Mouse (Mus musculus) spleen, embryonic (tissue): ENCODE results near the gene Gpr1.
"Not testable (repeated sequence)": the region's sequence is repeated elsewhere in the genome, so short reads cannot be mapped to it uniquely, and the experiment has no call there.

Source experiments
- CTCF ChIA-PET: fragments of 350-600 bp; sonication (Branson Sonifier 250); formaldehyde crosslinking; loops from one replicate; lab custom pipeline; 2022; lab: Charles Lee

Gene Gpr1

GRCm38 (mm10) chr1:63225009-63225408 lies 10.7 kb upstream of the Gpr1 start:
- CTCF ChIA-PET: no interaction called here

GRCm38 (mm10) chr1:63219277-63219676 lies 4.9 kb upstream of the Gpr1 start:
- CTCF ChIA-PET: no interaction called here

GRCm38 (mm10) chr1:63214631-63215030 lies 288 bp upstream of the Gpr1 start:
- CTCF ChIA-PET: no interaction called here

- CTCF ChIA-PET: no interaction called here
These were observed 669 bp downstream of the Gpr1 start for GRCm38 (mm10) chr1:63213478-63214270.

- CTCF ChIA-PET: interaction anchor here (0.7 kb wide), 1 partner anchor 29 kb away, joined by 8 read pairs; no protein-coding TSS in a partner anchor
These were observed 4.3 kb downstream of the Gpr1 start for GRCm38 (mm10) chr1:63209861-63210529.

- CTCF ChIA-PET: no interaction called here
These were observed 6.7 kb downstream of the Gpr1 start for GRCm38 (mm10) chr1:63207607-63208006.

- CTCF ChIA-PET: no interaction called here
These were observed 9.5 kb downstream of the Gpr1 start for GRCm38 (mm10) chr1:63204660-63205394.

GRCm38 (mm10) chr1:63203950-63204659 lies 10.2 kb downstream of the Gpr1 start:
- CTCF ChIA-PET: no interaction called here

- CTCF ChIA-PET: no interaction called here
These were observed 10.9 kb downstream of the Gpr1 start for GRCm38 (mm10) chr1:63203471-63203870.

- CTCF ChIA-PET: no interaction called here
These were observed 12.7 kb downstream of the Gpr1 start for GRCm38 (mm10) chr1:63201672-63202071.

GRCm38 (mm10) chr1:63200322-63200721 lies 14.0 kb downstream of the Gpr1 start:
- CTCF ChIA-PET: no interaction called here

- CTCF ChIA-PET: no interaction called here
These were observed 15.0 kb downstream of the Gpr1 start for GRCm38 (mm10) chr1:63199387-63199786.

GRCm38 (mm10) chr1:63195848-63196512 lies 18.4 kb downstream of the Gpr1 start:
- CTCF ChIA-PET: no interaction called here

- CTCF ChIA-PET: no interaction called here
These were observed 21.9 kb downstream of the Gpr1 start for GRCm38 (mm10) chr1:63192306-63193065.

- CTCF ChIA-PET: no interaction called here
These were observed 23.5 kb downstream of the Gpr1 start for GRCm38 (mm10) chr1:63190851-63191250.

GRCm38 (mm10) chr1:63188536-63188935 lies 25.8 kb downstream of the Gpr1 start:
- CTCF ChIA-PET: no interaction called here

GRCm38 (mm10) chr1:63185430-63185829 lies 28.9 kb downstream of the Gpr1 start:
- CTCF ChIA-PET: not testable (repeated sequence)

- CTCF ChIA-PET: no interaction called here
These were observed 31.6 kb downstream of the Gpr1 start for GRCm38 (mm10) chr1:63182636-63183270.

- CTCF ChIA-PET: no interaction called here
These were observed 32.1 kb downstream of the Gpr1 start for GRCm38 (mm10) chr1:63182212-63182611.

- CTCF ChIA-PET: no interaction called here
These were observed 32.9 kb downstream of the Gpr1 start for GRCm38 (mm10) chr1:63181480-63181879.
